Mouse (Mus musculus) CD4-positive, CD25-positive, alpha-beta regulatory T cell, adult 2 months (primary cell): Measurements from ENCODE around the gene Prg2.

ENCODE experiments used
- DNase-seq: peaks from one replicate; pipeline ENCODE4 v3.0.0-alpha.2; 2012; ENCODE audit warnings: low read depth, low spot score

Gene Prg2

DNA sequence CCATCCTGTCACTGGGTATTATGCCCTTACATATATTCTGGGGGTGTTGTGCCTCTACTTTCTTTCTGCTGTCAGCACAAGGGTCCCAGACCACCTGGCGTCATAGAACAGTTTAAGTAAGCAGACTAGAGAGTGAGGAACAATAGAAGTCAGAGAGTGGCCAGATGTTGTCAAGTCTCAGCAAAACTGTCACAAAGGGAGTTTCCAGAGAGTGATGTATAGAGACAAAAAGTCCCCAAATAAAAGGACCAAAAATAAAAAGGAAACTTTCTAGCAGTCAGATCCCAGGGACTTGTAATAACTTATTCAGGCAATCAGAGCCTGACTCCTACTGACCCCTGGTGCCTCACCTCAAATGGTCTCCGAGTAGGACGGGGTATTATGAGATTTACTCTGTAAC, 18.4 kb upstream of the Prg2 start:
- DNase-seq, result no peak

DNA sequence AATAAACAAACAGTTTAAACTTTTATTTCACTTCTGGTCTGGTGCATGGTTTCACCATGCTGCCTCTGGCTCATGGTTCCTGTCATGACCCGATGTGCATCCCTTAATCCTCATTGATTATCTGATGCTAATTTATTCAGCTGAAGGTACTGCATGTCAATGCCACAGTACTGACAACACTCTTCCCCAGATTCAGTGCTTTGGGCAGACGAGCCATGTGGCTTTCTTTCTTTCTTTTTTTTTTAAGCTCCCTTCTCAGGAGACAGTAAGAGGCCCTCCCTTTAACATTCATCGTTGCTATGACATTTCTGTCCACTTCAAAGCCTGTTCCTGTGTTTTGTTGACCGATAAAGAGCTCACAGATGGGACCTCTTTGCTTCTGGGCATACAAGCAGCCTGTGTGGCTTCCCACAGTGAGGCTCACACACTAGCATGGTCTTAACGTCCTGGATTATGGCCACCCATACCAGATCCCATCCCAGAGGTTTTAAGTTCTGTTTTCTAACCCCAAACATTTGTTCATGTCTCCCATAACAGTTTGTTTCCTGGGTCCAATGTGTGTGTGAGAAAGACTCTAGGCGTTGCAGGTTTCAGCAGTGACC, 17.3 kb upstream of the Prg2 start:
- no peak for DNase-seq

DNA sequence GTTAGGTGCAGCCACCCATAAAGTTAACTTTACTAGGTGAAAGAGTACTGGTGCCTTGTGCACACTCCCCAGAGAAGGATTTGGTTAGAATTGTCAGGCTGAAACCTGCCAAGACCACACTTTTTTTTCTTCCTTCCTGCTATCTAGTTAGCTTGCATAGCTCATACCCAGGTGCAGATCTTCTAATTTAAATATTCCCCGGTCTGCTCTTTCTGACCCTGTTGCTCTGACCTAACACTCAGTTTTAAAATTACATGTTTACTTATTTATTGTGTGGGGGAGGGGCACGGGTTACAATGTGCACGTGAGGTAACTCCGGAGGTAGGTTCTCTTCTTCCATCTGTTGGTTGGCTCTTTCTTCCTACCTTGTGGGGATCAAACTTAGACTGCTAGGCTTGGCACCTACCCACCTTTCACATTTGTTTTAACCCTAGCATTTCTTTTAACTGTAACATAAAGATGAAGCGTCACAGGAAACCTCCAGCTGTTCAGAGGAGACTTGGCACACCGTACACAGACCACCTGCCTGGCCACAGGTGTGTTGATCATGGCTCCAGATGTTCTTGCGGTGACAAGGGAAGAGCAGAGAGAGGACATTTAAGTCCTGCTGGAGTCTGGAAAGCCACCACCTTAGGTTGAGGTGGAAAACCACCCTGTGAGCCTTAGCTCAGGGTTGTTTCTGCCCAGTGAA, 16.0 kb upstream of the Prg2 start:
- peak; percentile 17 for DNase-seq

DNA sequence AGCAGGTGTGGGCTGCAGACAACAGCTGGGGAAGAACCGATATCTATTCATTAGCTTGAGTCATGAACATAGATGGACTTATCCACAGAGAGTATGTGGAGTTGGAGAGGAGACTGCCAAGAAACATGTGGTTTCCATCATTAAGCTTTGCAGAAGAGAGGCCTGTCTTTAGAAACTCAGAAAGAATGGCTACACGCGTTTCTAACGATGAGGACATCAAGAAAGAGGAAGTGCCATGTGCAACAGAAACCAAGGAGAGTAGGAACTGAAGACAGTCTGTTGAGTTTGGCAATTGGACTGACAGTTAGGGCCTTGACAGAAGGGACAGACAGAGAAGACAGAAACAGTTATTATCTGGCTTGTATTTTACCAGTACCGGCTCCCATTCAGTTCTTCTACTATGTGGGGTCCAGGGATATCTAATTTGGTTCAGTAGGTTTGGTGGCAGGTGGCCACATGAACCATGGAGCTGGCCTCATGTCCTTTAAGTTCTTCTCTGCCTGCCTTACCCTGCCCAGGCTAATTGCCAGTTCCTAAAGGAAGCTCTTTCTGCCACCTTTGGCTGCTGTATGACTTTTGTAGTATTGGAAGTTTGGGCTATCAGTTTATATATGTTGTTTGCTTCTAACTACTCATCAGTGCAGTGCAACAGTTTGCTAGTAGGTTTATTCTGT, 12.8 kb upstream of the Prg2 start:
- no peak for DNase-seq

DNA sequence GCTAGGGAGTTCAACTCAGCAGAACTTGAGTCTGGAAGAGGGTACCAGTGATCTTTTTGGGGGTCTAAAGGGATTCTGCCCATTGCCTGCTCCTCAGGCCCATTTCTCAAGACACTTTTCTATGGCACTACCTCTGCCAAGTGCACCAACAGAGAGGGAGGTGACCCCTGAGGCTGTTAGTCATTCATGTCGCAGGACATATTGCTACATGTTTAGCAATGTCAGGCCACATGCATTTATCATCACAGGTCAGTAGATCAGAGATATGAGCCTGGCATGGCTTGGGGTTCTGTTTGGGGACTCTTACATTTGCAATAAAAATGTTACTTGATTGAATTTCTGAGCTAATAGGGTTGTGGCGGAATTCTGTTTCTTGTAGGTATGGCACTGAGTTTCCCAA, 4.7 kb upstream of the Prg2 start:
- no peak for DNase-seq

DNA sequence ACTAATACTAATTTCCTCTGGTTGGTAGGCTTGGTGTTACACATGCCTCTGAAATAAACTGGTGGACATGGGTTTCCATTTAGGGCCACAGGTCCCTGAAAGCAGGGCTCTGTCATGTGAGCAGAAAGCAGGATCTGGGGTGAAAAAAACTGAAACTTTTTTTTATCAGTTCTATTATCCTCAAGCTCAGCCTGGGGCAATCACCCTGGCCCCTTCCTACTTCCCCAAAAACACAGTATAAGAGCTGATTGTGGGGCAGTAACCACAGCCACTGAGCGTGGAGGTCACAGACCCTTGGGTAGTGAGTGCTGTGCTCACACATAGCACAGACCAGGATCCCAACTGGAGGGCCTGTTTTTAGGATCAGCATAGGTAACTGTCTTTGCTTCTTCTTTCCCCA, 7.7 kb downstream of the Prg2 start, which contains the start of gene Prg3:
Gene Prg3, plus strand, starts transcription at position 286 of the 400 bp plus-strand sequence.
- DNase-seq, result no peak

DNA sequence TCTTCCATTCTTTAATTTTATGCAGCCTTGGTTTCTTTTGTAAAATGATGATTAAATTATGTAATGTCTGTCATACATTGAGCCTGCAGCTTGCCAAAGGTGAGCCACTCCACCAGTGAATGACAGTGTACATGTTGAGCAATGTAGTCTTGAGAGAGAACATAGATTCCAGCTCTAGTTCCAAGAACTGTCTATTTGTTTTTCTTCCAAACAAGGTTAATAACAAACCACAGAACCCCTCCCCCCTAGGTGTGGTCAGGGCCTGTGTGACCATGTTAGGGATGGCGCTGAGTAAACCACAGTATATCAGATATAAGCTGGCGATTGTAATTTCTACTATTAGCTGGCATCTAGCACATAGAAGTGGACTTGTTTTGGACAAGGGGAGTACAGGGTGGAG, 16.1 kb downstream of the Prg2 start:
- no peak for DNase-seq

DNA sequence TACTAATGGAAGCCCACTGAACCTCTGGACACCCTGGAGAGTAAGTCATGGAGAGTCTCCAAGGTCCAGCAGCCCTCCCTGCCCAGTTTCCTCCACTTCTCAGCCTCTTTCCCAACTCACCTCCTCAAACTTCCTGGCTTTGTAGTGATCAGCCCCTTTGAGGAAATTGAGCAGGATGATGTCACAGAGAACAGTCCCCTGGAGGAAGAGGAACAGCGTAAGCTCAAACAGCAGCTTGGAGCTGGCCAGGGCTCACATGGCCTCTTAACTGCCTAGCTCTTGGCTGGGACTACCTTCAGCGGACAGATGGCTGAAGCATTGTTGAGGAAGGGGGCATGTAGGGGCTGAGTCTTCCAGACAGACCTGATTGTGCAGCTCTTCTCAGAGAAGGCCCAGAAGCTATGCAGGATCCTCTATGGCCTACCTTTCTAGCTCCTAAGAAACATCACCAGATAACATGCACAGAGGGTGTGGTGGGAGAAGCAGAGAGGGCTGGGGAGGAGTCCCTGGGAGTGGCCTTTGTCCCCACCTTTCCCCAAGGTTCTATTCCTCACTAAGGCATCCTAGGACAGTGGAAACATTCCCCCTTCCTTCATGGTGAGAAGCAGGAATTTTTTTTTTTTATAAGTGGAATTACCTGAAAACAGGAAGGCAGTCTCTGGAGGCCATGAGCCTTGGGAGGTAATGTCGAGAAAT, 19.4 kb downstream of the Prg2 start:
- DNase-seq, result no peak

DNA sequence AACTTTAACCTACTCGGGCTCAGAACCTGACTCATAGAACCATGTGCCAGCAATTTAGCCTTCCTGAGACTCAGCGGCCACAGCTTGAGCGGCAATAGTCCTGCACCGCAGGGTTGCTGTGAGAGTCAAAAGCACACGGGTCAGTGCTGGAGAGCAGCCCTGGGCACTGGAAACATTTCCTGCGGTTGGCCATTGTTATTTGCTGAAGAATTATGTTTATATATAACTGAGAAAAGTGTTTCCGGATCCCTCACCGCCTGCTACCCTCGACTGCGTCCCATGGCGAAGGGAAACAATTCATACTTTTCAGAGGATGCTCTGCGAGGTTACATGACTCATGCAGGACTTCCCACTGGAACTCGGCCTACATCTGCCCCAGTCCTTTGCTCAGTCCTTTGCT, 21.2 kb downstream of the Prg2 start:
- DNase-seq, result no peak

DNA sequence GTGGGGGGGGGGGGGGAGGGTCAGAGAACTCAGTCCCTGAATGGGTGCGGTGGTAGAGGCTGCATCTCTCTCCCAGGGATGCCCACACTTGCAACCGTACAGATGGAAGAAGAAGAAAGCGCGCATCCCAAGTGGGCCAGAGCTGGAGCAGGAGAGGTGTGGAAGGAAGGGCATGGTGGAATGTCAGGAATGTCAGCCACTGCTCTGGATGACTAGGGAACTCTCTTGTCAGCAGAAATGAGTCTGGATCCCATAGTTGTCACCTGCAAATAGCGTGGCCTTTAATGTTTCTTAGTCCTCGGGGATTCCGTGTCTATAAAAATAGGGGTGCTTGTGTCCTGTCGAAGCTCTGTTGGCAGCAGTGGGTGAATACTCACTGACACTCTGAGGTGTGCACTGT, 22.3 kb downstream of the Prg2 start:
- DNase-seq, result no peak

DNA sequence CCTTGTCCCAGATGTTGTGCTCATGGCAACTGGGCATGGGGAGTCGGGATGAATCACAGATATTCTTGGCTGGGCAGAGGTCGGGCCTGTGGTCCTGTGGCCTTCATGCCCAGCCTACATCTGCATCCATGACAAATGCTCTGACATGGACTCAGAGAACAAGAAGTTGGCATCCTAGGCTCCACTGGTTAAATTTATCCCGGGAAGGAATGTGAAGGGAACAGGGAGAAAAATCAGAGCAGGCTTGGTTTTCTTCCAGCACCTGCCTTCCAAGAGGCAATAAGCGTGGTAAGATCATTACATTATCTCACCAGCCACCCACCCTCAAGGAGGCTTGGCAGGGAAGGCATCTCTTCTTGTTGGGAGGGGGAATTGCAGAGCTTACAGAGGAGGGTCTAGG, 24.1 kb downstream of the Prg2 start:
- no peak for DNase-seq

DNA sequence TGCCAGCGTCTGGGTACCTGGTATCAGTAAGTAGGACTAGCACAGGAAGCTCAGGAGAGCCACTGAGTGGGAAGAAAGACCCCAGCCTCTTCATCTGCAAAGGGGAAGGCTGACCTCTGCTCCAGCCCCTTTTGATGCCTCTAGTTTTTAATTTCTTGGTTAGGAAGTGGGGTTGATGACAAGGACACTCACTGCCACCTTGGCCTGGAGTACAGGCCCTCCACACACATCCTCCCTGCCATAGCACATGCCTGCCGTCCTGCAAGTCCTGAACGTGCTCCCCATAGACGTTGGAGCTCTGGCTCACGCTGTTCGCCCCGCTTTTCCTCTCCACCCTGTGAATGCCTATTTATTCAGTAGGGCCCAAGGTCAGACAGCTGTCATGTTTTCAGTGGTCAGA, 26.3 kb downstream of the Prg2 start:
- DNase-seq, result no peak

DNA sequence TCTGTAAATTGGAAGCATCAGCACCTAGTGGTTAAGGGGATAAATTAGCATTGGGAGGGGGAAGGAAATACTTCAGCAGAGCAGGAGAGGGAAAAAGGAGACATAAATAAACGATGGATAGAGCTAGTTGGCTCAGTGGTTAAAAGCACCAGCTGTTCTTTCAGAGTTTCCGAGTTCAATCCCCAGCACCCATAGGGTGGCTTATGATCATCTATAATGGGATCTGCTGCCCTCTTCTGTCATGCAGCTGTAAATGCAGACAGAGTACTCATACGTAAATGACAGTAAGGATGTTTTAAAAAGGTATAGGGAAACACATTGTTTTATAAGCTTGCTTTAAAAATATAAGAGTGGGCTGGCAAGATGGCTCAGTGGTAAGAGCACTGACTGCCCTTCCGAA, 27.5 kb downstream of the Prg2 start:
- peak; percentile 64 for DNase-seq

DNA sequence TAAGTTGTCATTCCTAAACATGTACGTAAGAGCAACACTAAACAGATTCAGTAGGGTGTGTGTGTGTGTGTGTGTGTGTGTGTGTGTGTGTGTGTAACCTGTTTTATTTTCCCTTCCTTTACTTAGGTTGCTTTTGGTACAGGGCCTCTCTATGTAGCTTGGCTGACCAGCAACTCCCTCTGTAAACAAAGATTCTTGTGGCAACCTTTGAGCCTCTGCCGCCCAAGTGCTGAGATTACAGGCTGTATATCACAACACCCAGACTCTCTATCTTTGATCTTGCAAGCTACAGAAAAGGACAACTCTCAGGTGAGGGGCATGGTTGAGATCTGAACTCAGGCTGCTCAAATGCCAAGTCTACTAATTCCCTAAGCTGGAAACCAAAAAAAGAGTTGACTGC, 29.0 kb downstream of the Prg2 start:
- no peak for DNase-seq

DNA sequence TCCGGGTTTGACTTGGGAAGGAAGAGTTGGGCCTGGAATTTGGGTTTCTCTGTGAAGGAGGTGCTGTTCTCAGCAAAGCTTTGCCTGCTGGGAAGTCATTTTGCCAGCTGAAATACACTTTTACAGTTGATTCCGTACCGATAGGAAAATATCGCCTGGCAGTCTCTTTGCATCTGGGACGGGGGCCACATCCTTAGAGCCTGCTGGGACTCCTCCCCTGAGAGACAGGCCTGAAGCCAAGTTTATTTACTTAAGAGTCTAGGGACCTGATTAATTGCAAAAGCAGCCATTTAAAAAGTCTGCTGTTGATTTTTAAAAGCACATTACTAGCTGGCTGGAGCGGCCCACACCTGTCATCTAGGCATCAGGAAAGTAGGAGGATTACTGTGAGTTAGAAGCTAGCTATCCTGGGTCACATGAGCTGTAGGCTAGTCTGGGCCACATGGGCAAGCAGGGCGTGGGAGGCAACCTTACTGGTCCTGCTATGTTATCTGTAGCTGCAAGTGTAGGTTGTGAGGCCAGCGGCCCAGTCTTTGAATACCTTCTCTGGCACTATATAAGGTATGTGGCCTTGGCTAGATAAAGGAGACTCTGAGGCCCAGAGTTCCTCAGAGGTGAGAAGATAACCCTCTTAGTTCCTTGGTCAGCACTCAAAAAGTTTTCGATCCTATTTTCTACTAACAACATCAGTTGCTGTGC, 31.8 kb downstream of the Prg2 start:
- DNase-seq, result no peak

DNA sequence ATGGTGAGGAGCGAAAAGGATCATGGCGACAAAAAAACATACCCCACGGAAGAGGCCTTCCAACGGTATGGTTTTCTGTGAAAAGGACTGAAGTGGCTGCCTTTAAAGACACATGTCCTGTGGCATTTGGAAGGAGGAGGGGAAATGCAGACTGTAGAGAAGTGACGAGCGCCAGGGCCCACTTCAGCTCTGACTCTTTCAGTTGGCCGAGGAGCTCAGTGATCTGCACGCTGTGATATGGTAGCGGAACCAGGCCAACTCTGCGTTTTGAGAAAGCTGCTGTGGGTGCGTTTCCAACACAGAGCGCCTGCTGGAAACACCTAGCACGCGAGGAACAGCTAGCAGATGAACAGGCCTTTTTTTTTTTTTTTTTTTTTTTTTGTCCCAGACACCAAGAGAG, 32.4 kb downstream of the Prg2 start:
- DNase-seq, result no peak

DNA sequence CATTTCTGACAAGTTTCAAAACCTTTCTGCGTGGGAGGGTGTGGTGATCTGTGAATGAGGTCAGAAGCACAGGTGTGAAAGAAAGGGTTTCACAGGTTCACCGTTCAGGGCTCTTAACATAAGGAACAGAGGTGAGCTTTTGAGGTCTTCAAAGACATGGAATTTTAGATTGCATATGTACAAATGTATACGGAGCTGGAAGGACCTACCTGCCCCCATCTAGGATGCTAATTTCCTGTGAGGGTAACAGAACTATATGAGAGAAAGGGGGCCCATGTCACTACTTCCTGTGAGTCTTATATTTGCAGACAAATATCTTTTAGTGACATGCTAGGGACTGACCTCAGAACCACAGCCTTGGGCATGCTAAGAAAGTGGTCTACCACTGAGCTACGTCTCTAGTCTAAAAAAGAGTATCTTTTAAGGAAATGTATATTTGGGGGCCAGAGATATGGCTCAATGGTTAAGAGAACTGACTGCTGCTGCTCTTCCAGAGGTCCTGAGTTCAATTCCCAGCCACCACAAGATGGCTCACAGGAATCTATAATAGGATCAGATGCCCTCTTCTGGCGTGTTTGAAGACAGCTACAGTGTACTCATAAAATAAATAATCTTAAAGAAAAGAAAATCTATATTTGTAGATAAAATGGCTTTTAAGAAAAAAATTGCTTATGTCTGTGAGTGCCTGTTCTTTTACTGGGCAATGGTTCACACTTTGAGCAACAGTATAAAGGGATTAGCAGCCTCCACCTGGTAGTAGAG, 33.7 kb downstream of the Prg2 start:
- no peak for DNase-seq

DNA sequence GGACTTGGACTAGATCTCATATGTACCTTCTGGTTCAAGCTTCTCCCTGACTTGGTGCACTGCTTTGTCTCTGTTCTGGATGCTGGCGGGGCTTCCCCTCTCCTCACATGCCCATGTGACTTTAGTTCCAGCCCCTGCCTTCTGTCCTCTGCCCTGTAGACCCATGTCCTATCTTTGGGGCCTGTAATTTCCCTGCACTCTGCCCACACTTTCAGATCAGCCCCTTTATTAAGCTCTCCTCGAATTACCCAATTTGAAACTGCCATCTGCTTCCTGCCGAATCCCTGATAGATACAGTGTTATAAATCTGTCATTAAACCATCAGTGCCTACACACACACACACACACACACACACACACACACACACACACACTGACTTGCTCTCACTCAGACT, 34.3 kb downstream of the Prg2 start:
- no peak for DNase-seq

DNA sequence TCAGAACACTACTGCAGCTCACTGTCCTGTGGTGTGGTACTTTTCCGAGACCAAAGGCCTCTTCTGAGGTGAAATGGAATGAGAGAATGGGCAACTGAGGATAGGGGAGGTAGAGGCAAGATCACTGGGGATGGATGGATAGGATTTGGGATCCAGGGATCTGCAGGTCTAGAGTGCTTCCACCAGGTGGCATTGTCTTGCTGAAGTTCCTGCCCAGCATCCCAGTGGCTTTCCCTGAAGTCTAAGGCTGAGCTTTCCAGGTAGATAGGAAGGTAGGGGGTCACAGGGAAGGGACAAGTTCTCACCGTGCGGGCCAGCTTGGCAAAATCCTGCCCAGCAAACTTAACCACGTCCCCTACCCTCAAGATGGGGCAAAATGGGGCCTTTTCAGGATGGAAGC, 41.8 kb downstream of the Prg2 start:
- DNase-seq, result no peak

DNA sequence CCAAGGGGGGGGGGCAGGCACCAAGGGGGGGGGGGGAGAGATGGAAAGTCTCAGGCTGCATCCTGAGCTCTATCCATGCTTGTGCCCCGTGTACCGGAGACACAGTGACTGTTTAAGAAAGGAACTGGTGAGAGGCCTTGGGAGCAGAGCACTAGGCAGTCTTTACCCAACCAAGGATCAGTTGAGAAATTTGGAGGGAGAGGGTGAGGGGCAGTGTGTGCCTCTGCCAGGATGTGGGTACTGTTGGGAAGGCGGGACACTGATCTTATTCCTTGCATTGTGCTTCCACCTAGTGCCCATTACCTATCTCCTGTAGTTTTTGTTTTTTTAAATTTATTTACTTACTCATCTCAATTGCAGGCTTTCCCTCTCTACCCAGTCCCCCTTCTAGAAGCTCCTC, 45.9 kb downstream of the Prg2 start:
- DNase-seq, result no peak

DNA sequence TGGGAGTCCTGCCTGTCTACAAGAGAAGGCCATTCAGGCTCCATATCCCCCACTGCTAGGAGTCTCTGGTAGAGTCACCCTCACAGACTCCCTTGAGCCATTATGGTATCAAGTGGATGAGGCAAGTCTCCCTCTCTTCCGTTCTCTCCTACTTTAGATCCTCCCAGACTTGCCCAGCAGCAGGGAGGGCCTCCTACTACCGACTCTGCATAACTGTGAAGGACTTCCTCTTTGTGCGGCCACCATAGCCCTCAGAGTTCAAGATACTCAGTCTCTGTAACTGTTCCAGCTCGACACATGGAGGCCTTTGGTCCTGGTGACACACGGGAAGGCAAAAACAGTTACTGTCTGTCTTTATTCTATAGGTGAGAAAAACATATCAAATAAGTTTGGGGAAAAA, 47.0 kb downstream of the Prg2 start:
- DNase-seq, result no peak
